Mouse (Mus musculus): ENCODE results near the gene Ern1.

DNA sequence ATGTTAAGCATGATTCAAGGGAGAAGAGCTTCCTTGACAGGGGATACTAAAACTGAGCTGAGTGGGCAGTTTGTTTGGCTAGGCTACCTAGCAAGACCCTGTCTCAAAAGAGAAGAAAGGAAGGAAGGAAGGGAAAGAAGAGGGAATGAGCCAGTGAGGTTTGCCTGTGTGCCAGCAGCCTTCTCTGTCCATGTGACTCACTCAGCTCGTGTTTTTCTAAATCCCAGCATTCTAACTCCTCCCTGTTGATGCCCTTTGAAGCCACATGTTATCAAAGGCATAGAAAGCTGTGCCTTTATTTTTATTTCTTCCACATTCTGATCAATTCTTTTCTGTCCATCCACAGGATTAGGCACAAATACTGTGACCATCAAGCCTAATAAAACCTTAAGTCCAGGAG lies 40.3 kb upstream of the Ern1 start:
- TF ChIP-seq POLR2A (IDR thresholded peaks at IDR 0.05; ENCODE audit: low read depth, low read length) (no peak), CTCF (IDR thresholded peaks at IDR 0.05; ENCODE audit: borderline replicate concordance, insufficient read depth, low read length) (no peak)
